Mouse (Mus musculus) cerebellum, adult 2 months (tissue): ENCODE data around the gene Atg3. TPM values are rescaled to one million over a fixed set of nuclear protein-coding genes. Genes with fewer than 3 reads are reported as not detected.
A peak's percentile ranks its signal among the peaks of the same experiment; 100 is the strongest.

Experiments used
- DNase-seq, 2 experiments: peaks; one replicate each; pipeline ENCODE4 v3.0.0; 2021
- H3K27ac ChIP-seq: fragments of 200-500 bp; 2 replicates; pipeline ENCODE4 v1.5.1; 2012; ENCODE audit warnings: low read length, control low read depth, inconsistent platforms; ENCODE audit not compliant: insufficient read depth
- H3K27me3 ChIP-seq: fragments of 200-500 bp; 2 replicates; pipeline ENCODE4 v1.6.1; 2012; ENCODE audit warnings: inconsistent platforms, mild to moderate bottlenecking, low read length, moderate library complexity; ENCODE audit not compliant: control insufficient read depth, insufficient read depth
- H3K4me1 ChIP-seq: fragments of 200-500 bp; 2 replicates; pipeline ENCODE4 v1.6.1; 2011; ENCODE audit warnings: low read length; ENCODE audit not compliant: control insufficient read depth, insufficient read depth
- H3K4me3 ChIP-seq: fragments of 200-500 bp; replicated peaks from 2 replicates; pipeline ENCODE3; 2011; ENCODE audit warnings: mild to moderate bottlenecking, low read depth, low read length, control low read depth; ENCODE audit not compliant: insufficient read depth
- CTCF ChIP-seq: fragments of 200-500 bp; IDR thresholded peaks from 2 replicates; pipeline ENCODE4 v1.5.1; 2011; ENCODE audit warnings: low read depth, mild to moderate bottlenecking, control low read depth, low read length, moderate library complexity, borderline replicate concordance; ENCODE audit not compliant: insufficient read depth
- POLR2A ChIP-seq: fragments of 200-500 bp; IDR thresholded peaks from 2 replicates; pipeline ENCODE4 v1.6.1; 2011; ENCODE audit warnings: low read length, control low read depth, borderline replicate concordance; ENCODE audit not compliant: insufficient read depth
- WGBS: fragments of 180-500 bp; shearing (Covaris S2); methylation state at CpG from one replicate; pipeline ENCODE4 v1.1.7; 2018; 5-methylcytosine and 5-hydroxymethylcytosine counted together
- polyA plus RNA-seq: library from polyadenylated mRNA; depleted of rRNA; stranded (reverse); fragments of >200 nt; gene quantifications from 2 replicates; pipeline ENCODE4 v1.2.3, GENCODE M21; 2012; rRNA removed

The Atg3 gene
- 52.1 and 54.8 TPM in 2 replicates for polyA plus RNA-seq

DNA sequence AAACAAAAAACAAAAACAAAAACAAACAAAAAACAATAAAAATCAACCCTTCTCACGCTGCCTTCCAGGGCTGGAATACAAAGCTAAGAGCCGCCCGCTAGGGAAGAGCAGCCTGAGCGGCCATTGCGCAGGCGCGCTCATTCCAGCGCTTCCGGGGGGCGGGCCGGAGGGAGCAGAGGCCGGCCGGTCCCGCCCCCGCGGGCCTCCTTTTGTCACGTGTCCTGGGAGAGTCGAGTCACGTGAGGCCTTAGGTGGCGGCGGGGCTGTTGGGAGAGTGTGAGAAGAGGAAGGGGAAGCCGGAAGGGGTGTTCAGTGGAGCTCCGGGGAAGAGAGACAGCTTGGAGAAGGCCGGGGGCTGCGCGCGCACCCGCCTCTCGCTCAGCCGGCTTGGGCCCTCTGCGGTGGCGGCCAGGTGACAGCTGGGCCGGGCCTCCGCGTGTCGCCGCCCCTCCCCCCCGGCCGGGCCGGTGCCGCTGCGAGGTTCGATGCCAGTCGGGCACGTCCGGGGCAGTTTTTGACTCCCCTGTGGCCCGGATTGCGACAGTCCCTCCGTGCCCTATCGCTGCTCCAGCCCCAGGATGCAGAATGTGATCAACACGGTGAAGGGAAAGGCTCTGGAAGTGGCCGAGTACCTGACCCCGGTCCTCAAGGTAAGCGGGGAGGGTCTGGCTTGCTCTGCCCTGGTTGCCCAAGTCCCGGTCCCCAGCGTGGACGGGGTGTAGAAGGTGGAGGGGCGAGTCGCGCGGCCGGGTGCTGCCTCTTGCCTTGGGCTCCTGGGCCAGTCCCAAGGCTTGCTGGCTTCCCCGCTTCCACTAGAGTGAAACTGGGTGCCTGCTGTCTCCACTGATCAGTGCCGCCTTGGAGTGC, at the start of gene Atg3, which contains the start of gene Slc35a5:
Atg3 (plus strand) TSS at position 264 of the 867 bp plus-strand sequence.
Slc35a5 (minus strand) TSS at position 185 of the 867 bp plus-strand sequence.
- WGBS: under 1% methylated on average over 63 of the region's 64 CpGs
- Histone ChIP-seq H3K4me1 (no peaks in the 10 kb centered on the region), H3K27me3 (no peaks in the 10 kb centered on the region), H3K4me3 (peak within 1 kb of the TSS; percentile 70), H3K27ac (peak within 1 kb of the TSS; percentile 69)
- peak; percentile 73; the same call in 1 of the 2 replicates for TF ChIP-seq POLR2A
- no peak for TF ChIP-seq CTCF
- DNase-seq: peak; percentile 94 to 95

GRCm38 (mm10) chr16:45110498-45110897, 48.1 kb upstream of the Atg3 start:
- Histone ChIP-seq H3K27me3 (no peaks in the 10 kb centered on the region), H3K27ac (no peak overlapping the region), H3K4me3 (no peak overlapping the region), H3K4me1 (no peaks in the 10 kb centered on the region)
- DNase-seq: no peak
- TF ChIP-seq POLR2A (no peak), CTCF (no peak)
- whole genome bisulfite sequencing: 73% methylated on average over 4 of the region's 4 CpGs

- TF ChIP-seq CTCF: no peak
- TF ChIP-seq POLR2A: no peak
- WGBS: 93% methylated on average over 3 of the region's 3 CpGs
- Histone ChIP-seq H3K4me3 (no peak overlapping the region), H3K27me3 (no peaks in the 10 kb centered on the region), H3K4me1 (no peaks in the 10 kb centered on the region; the same call in 1 of the 2 replicates), H3K27ac (no peak overlapping the region)
- DNase-seq: no peak
Measured at GRCm38 (mm10) chr16:45117200-45117599, 41.4 kb upstream of the Atg3 start.

DNA sequence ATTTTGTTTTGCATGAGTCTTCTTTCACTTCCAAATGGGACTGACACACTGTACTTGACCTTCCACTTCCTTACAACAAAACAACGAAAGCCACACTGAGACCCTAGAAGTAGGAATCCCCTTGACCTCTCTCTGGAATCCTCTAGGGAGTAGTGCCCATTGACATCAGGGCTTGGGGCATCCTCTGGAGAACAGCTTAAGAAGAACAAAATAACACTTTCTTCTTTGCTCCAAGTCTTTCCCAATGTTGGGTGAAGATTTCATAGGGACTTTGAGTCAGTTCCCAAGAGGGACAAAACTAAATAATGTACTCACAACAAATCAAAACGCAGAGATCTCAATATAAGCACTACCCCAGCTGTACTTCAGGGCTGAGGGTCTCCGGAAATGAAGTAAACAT, 39.8 kb upstream of the Atg3 start:
- no peak for DNase-seq
- H3K27ac ChIP-seq: no peak overlapping the region
- WGBS: 82% methylated on average over 3 of the region's 3 CpGs
- H3K4me1 ChIP-seq: no peaks in the 10 kb centered on the region; the same call in 1 of the 2 replicates
- TF ChIP-seq POLR2A (no peak), CTCF (no peak)
- H3K27me3 ChIP-seq: no peaks in the 10 kb centered on the region
- H3K4me3 ChIP-seq: no peak overlapping the region

DNA sequence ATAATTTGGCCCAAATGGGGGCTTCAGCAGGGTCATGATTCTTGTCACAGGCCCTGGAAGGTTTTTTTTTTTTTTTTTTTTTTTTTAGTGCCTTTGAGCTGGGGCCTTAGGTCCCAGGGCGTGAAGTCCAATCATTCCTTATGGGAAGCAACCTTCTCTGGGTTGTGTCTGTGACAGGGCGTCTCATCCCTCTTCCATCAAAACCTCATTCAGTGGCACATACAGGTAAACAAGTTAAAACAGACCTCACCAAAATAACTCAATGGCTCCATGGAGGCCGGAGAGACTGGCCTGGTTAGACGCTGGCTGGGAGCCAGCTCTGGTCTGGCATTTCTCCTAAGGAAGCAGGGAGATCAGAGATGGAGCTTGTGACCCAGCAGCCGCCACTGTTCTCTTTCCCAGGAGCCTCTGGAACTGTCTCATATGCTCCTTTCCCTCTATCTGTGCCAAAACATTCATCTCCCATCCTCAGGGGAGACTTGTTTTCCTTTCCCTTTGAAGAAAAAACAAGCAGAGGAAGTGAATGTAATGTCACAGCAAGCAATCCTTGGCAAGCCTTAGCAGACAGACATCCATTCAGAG, 37.6 kb upstream of the Atg3 start:
- no peak for TF ChIP-seq POLR2A
- TF ChIP-seq CTCF: no peak
- 33% methylated on average over 5 of the region's 5 CpGs for WGBS
- Histone ChIP-seq H3K4me1 (no peaks in the 10 kb centered on the region; the same call in 1 of the 2 replicates), H3K4me3 (no peak overlapping the region), H3K27ac (peak overlapping the region; percentile 17; the same call in 1 of the 2 replicates), H3K27me3 (no peaks in the 10 kb centered on the region)
- DNase-seq: peak; percentile 73 to 77

DNA sequence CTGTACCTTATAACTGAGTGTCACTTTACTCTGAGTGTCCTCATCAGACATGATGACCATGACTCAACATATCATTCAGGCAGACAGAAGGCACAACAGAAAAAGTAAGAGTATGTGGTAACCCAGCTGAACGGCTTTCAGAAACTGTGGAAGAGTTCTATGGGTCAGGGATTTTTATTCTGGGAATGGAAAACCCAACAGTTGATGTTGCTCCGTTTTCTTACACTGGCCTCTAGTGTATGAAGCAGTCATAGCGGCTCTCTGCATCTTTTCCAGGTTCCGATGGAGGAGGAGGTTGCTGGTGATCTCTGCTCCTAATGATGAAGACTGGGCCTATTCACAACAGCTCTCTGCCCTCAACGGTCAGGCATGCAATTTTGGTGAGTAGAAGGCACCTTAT, 36.0 kb upstream of the Atg3 start:
- no peaks in the 10 kb centered on the region; the same call in 1 of the 2 replicates for H3K4me1 ChIP-seq

DNA sequence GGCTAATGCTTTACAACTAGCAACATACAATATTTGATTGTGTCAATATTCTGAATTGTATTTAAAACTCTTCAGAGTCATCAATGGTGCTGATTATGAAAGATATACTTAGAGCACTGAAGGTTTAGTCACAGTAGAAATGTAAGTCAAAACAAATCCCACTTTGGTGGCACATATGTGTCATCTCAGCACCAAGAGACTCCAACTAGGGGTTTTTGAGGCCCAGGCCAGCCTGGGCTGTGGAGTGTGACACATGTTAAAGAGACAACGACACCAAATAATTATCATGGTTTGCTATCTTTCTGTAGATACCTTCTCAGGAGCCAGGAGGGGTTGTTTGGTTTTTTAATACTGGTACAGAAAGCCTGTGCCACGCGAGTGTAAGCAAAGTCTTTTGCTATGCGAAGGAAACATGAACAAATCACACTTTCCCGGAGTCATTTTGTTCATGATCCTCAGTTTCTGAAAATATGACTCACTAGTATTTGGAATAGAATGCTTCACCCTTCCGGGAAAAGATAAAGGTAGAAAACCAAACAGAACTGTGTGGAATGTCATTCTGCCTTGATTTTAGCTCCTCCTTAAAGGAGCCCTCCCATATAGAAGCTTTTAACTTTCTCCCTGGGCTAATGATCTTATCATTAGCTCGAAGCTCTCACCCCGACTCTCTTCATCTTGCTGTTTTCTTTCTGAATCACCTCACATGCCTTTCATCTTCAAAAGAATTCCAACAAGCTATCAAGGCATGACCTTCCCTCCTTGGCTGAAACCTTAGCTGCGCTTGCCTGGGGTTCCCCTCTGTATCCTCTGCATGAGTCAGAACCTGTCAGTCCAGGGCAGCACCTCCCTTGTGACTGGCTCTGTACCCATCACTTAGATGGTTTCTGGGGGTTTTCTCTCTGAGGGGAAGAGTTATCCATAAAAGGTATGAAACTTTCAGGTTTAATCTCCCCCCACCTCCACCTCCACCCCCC, 34.1 kb upstream of the Atg3 start:
- no peak for DNase-seq
- Histone ChIP-seq H3K27me3 (no peaks in the 10 kb centered on the region), H3K4me3 (no peak overlapping the region), H3K27ac (no peak overlapping the region), H3K4me1 (no peaks in the 10 kb centered on the region; the same call in 1 of the 2 replicates)
- 82% methylated on average over 9 of the region's 9 CpGs for WGBS
- TF ChIP-seq POLR2A (no peak), CTCF (no peak)

More for the DNA sequence above, 36.0 kb upstream of the Atg3 start:
- WGBS: 60% methylated on average over 5 of the region's 5 CpGs
- Histone ChIP-seq H3K4me3 (no peak overlapping the region), H3K27me3 (no peaks in the 10 kb centered on the region), H3K27ac (no peak overlapping the region)
- no peak for TF ChIP-seq POLR2A
- TF ChIP-seq CTCF: peak; percentile 17; the same call in 1 of the 2 replicates
- peak; percentile 11 to 24 for DNase-seq
